Mouse (Mus musculus): ENCODE measurements around the gene Zfp941. TPM values are rescaled to one million over a fixed set of nuclear protein-coding genes. Genes with fewer than 3 reads are reported as not detected.
"Not testable (repeated sequence)": the region's sequence is repeated elsewhere in the genome, so short reads cannot be mapped to it uniquely, and the experiment has no call there.

Gene Zfp941
- polyA plus RNA-seq, 1 experiment from 2014 or later, result 3.0 TPM

GRCm38 (mm10) chr7:140798212-140798611 is 23.8 kb downstream of the Zfp941 start:
- no peaks in the 10 kb centered on the region for H3K4me1 ChIP-seq
- no peaks in the 10 kb centered on the region for H3K27me3 ChIP-seq (ENCODE audit: low read depth, poor library complexity, severe bottlenecking)
- H3K4me3 ChIP-seq, result no peak overlapping the region
- no peak overlapping the region for H3K27ac ChIP-seq (replicated peaks)
- 69% methylated on average over 2 of the region's 2 CpGs for WGBS
- H3K36me3 ChIP-seq, result no peaks in the 10 kb centered on the region
- DNase-seq (ENCODE audit: low spot score), result no peak
- no peaks in the 10 kb centered on the region for H3K9me3 ChIP-seq (replicated peaks)

DNA sequence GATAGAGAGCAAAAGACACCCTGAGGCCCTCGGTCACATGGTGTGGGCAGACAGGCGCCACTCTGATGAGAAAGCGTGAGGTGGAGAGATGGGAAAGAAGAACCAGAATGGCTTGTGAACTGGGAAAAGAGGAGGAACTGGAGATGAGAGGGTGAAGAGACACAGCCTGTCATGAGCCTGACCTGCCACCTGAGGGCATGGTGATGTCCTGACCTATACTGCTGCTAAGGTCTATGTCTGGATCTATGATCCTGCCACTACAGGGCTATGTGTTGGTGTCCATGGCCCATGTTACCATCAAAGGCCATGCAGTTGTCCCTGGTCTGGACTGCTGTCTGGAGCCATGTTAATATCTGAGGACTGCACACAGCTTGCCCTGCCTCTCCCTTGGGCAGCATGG is 24.4 kb downstream of the Zfp941 start:
- H3K36me3 ChIP-seq, result no peaks in the 10 kb centered on the region
- no peaks in the 10 kb centered on the region for H3K27me3 ChIP-seq (ENCODE audit: low read depth, poor library complexity, severe bottlenecking)
- H3K4me3 ChIP-seq, result no peak overlapping the region
- DNase-seq (ENCODE audit: low spot score), result no peak
- 88% methylated on average over 3 of the region's 3 CpGs for WGBS
- no peak overlapping the region for H3K27ac ChIP-seq (replicated peaks)
- no peaks in the 10 kb centered on the region for H3K4me1 ChIP-seq
- no peaks in the 10 kb centered on the region for H3K9me3 ChIP-seq (replicated peaks)

- DNase-seq (ENCODE audit: low spot score), result no peak
- Histone ChIP-seq H3K27ac (replicated peaks) (no peak overlapping the region), H3K9me3 (replicated peaks) (no peaks in the 10 kb centered on the region), H3K27me3 (ENCODE audit: low read depth, poor library complexity, severe bottlenecking) (no peaks in the 10 kb centered on the region), H3K4me1 (no peaks in the 10 kb centered on the region), H3K36me3 (no peaks in the 10 kb centered on the region), H3K4me3 (no peak overlapping the region)
- WGBS, result 79% methylated on average over 4 of the region's 4 CpGs
These were observed 28.4 kb downstream of the Zfp941 start for GRCm38 (mm10) chr7:140793541-140793940.

DNA sequence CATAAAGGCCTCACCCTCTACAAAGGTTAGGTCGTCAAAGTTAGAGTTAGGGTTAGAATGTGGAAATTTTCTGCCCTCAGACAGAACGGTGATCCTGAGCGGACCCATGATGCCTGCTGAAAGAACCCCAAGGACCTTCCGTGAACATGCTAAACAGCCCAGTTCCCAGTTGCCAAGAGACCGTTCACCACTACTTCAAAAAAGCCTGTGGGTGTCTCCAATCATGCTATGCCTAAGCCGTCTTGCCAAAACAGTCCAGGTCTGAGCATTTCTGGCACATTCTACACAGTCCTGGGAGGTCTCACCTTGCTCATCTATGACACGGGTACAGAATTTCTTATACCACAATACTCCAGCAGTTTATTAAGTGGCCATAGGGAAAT is 33.9 kb downstream of the Zfp941 start:
- 87% methylated on average over 7 of the region's 7 CpGs for WGBS
- H3K36me3 ChIP-seq, result no peaks in the 10 kb centered on the region
- H3K27me3 ChIP-seq (ENCODE audit: low read depth, poor library complexity, severe bottlenecking), result no peaks in the 10 kb centered on the region
- no peak overlapping the region for H3K4me3 ChIP-seq
- H3K4me1 ChIP-seq, result no peaks in the 10 kb centered on the region
- no peak for DNase-seq (ENCODE audit: low spot score)
- H3K27ac ChIP-seq (replicated peaks), result no peak overlapping the region
- no peaks in the 10 kb centered on the region for H3K9me3 ChIP-seq (replicated peaks)

- 81% methylated on average over 33 of the region's 33 CpGs for WGBS
These were observed 34.4 kb downstream of the Zfp941 start, which contains the start of gene Syce1 for GRCm38 (mm10) chr7:140787406-140788052. Gene Syce1 (minus strand): TSS chr7:140787852.

DNA sequence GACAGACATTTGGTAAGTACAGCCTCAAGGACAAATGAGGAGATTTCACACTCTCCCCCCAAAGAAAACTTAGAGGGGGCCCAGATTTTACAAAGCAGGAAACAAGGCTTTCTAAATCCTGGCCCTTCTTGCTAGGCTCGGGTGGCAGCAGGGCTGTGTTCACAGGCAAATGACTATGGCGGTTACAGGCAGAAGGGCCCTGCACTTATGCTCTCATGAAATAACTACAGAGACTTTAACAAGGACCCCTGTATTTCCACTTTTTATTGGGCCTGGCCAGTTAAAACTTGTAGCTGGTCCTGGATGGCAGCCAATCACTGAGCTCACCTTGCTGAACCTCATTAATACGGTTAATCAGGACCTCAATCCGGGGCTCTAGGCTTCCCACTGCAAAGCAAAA is 41.4 kb downstream of the Zfp941 start:
- no peaks in the 10 kb centered on the region for H3K27me3 ChIP-seq (ENCODE audit: low read depth, poor library complexity, severe bottlenecking)
- H3K9me3 ChIP-seq (replicated peaks), result no peaks in the 10 kb centered on the region
- H3K27ac ChIP-seq (replicated peaks), result no peak overlapping the region
- H3K4me3 ChIP-seq, result no peak overlapping the region
- no peaks in the 10 kb centered on the region for H3K36me3 ChIP-seq
- WGBS, result 89% methylated on average over 4 of the region's 4 CpGs
- H3K4me1 ChIP-seq, result no peaks in the 10 kb centered on the region
- DNase-seq (ENCODE audit: low spot score), result no peak

More at GRCm38 (mm10) chr7:140787406-140788052, 34.4 kb downstream of the Zfp941 start, which contains the start of gene Syce1:
- H3K36me3 ChIP-seq, result no peaks in the 10 kb centered on the region
- H3K27ac ChIP-seq (replicated peaks), result no peak within 1 kb of the TSS
- DNase-seq (ENCODE audit: low spot score), result no peak
- no peaks in the 10 kb centered on the region for H3K4me1 ChIP-seq
- H3K9me3 ChIP-seq (replicated peaks), result no peaks in the 10 kb centered on the region
- no peaks in the 10 kb centered on the region for H3K27me3 ChIP-seq (ENCODE audit: low read depth, poor library complexity, severe bottlenecking)
- no peak within 1 kb of the TSS for H3K4me3 ChIP-seq

DNA sequence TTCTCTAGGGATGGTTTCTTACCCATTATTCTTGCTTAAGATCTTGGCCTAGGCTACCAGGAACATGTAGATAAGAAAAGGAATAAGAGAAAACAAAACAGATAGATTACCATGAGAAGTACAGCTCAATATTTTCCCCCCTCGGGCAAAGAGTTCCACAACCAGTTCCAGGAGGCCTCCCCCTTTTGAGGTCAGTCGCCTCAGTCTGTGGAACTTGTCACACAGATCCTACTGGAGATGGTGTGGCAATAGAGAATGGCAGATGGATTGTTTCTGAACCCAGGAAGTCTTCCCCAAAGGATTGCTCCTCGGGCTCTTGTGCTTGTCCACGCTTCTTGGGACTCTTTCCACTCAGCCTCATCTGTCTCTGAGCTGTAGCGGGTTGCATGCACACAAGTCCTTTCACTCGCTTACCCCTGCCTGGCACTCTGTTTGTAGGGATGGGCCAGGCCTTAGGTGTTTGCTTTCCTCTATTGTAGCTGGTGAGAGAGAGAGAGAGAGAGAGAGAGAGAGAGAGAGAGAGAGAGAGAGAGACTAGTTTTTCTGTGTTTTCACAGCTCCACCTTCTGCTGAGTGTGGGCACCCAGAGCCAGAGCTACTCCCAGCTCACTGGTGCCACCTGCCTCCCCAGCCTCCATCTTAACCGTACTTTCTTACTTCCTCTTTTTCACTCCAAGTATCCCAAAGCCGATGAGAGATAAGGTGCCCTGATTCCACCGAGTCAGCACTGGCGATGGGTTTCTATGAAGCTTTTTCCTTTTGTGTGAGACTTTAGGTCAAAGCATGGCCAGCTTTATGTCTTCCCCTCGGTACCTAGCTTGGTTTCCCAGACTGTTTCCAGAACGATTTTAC is 55.9 kb downstream of the Zfp941 start:
- no peaks in the 10 kb centered on the region for H3K9me3 ChIP-seq (replicated peaks)
- no peak overlapping the region for H3K27ac ChIP-seq (replicated peaks)
- H3K4me3 ChIP-seq, result no peak overlapping the region
- H3K36me3 ChIP-seq, result no peaks in the 10 kb centered on the region
- 79% methylated on average over 12 of the region's 12 CpGs for WGBS
- H3K27me3 ChIP-seq (ENCODE audit: low read depth, poor library complexity, severe bottlenecking), result no peaks in the 10 kb centered on the region
- no peak for DNase-seq (ENCODE audit: low spot score)
- no peaks in the 10 kb centered on the region for H3K4me1 ChIP-seq

DNA sequence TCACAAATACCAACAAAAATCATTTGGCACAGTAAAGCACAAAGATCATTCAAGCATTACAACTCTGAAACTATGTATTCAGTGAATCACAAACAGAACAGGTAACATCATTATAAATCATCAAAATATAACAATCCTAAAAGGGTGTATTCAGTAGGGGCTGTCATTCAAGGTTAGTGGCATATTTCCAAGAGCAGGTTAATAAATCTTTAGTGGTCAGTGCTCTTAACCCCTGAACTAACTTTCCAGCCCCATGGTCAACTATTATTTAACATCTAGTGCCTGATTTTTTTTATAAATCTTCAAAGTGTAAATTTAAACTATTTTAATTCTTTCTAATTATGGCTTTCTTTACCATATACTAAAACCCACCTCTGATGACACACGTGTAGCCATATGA is 56.6 kb downstream of the Zfp941 start:
- H3K9me3 ChIP-seq (replicated peaks); DNase-seq (ENCODE audit: low spot score); H3K36me3 ChIP-seq; H3K4me3 ChIP-seq; H3K27ac ChIP-seq (replicated peaks); H3K27me3 ChIP-seq (ENCODE audit: low read depth, poor library complexity, severe bottlenecking); H3K4me1 ChIP-seq: not testable (repeated sequence)
- 75% methylated on average over 1 of the region's 1 CpGs for WGBS

DNA sequence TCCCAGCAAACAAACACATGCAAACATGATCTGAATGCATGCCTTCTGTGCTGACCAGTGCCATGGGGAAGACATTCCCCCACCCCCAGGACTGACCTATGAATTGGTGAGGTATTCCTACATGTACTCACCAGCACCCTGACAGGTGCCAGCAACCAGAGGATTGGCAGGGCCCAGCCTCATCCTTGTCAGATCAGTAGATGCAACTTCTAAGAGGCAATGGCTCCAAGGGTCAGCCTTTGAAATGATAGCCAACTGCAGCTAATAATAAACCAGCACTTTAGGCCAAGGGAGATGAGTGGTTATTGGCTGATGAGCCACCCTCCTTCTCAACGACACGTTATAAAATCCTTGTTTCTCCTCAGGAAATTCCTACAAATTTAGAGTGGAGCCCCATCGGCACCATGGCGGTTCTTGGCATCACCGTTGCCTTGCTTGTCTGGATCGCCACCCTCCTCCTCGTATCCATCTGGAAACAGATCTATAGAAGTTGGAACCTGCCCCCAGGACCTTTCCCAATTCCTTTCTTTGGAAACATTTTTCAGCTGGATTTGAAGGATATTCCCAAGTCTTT is 58.4 kb downstream of the Zfp941 start, which contains the start of gene Cyp2e1:
Gene Cyp2e1 (plus strand): TSS at position 293 of the 574 bp plus-strand sequence.
- no peaks in the 10 kb centered on the region for H3K27me3 ChIP-seq (ENCODE audit: low read depth, poor library complexity, severe bottlenecking)
- no peaks in the 10 kb centered on the region for H3K36me3 ChIP-seq
- H3K9me3 ChIP-seq (replicated peaks), result no peaks in the 10 kb centered on the region
- no peak within 1 kb of the TSS for H3K27ac ChIP-seq (replicated peaks)
- WGBS, result 90% methylated on average over 7 of the region's 7 CpGs
- no peak within 1 kb of the TSS for H3K4me3 ChIP-seq
- H3K4me1 ChIP-seq, result no peaks in the 10 kb centered on the region
- no peak for DNase-seq (ENCODE audit: low spot score)

DNA sequence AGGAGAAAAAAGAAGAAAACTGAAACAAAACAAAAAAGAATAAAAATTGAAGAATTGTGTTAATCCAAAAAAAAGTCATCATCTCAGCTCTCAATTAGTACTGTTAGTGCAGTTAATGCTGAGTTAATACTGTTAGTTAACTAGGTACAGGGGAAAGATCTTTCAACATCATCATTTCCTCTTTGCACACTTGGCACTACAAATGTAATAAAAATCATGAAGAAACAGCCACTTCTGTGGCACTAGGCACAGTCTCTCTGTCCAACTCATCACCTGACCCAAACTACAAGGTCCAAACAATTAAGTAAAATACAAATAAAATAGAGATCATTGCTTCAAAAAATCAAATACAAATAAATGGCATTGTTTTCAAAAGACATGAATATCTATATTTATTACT is 61.3 kb downstream of the Zfp941 start:
- Histone ChIP-seq H3K4me1 (no peaks in the 10 kb centered on the region), H3K4me3 (no peak overlapping the region), H3K9me3 (replicated peaks) (no peaks in the 10 kb centered on the region), H3K27ac (replicated peaks) (no peak overlapping the region), H3K27me3 (ENCODE audit: low read depth, poor library complexity, severe bottlenecking) (no peaks in the 10 kb centered on the region), H3K36me3 (no peaks in the 10 kb centered on the region)
- DNase-seq (ENCODE audit: low spot score), result no peak

Other genes with a start within 250 kb of the Zfp941 start
- gene Olfr46, start 220.9 kb downstream of the Zfp941 start, polyA plus RNA-seq (2016; fragmentation: Nextera tagmentation; extraction: Ambion mirVana), result 0.04 and 0.09 TPM in 2 replicates
- gene Olfr61, start 193.2 kb downstream of the Zfp941 start, polyA plus RNA-seq (2016; fragmentation: Nextera tagmentation; extraction: Ambion mirVana), result not detected in 2 replicates
- gene Olfr53, start 175.7 kb downstream of the Zfp941 start, polyA plus RNA-seq (2016; fragmentation: Nextera tagmentation; extraction: Ambion mirVana), result not detected in 2 replicates
- not detected in 2 replicates for gene Olfr539, start 162.2 kb downstream of the Zfp941 start, polyA plus RNA-seq (2016; fragmentation: Nextera tagmentation; extraction: Ambion mirVana)
- gene Olfr45, start 140.2 kb downstream of the Zfp941 start, polyA plus RNA-seq (2016; fragmentation: Nextera tagmentation; extraction: Ambion mirVana), result not detected in 2 replicates
- not detected in 2 replicates for gene Olfr541, start 124.9 kb downstream of the Zfp941 start, polyA plus RNA-seq (2016; fragmentation: Nextera tagmentation; extraction: Ambion mirVana)
- not detected in 2 replicates for gene Cyp2e1, start 58.4 kb downstream of the Zfp941 start, polyA plus RNA-seq (2016; fragmentation: Nextera tagmentation; extraction: Ambion mirVana)
- 0.12 TPM in 1 of 2 replicates, not detected in the other for gene Syce1, start 34.3 kb downstream of the Zfp941 start, polyA plus RNA-seq (2016; fragmentation: Nextera tagmentation; extraction: Ambion mirVana)
- 0.39 and 0.55 TPM in 2 replicates for gene Urah, start 12.8 kb upstream of the Zfp941 start, polyA plus RNA-seq (2016; fragmentation: Nextera tagmentation; extraction: Ambion mirVana)
- gene Scgb1c1, start 23.4 kb upstream of the Zfp941 start, polyA plus RNA-seq (2016; fragmentation: Nextera tagmentation; extraction: Ambion mirVana), result not detected in 2 replicates
- not detected in 2 replicates for gene Odf3, start 25.6 kb upstream of the Zfp941 start, polyA plus RNA-seq (2016; fragmentation: Nextera tagmentation; extraction: Ambion mirVana)
- not detected in 2 replicates for gene Gm45785, start 34.2 kb upstream of the Zfp941 start, polyA plus RNA-seq (2016; fragmentation: Nextera tagmentation; extraction: Ambion mirVana)
- 54.3 and 71.1 TPM in 2 replicates for gene Ric8a, start 34.8 kb upstream of the Zfp941 start, polyA plus RNA-seq (2016; fragmentation: Nextera tagmentation; extraction: Ambion mirVana)
- gene Bet1l, start 35.4 kb upstream of the Zfp941 start, polyA plus RNA-seq (2016; fragmentation: Nextera tagmentation; extraction: Ambion mirVana), result 20.1 and 25.9 TPM in 2 replicates
- 343 and 348 TPM in 2 replicates for gene Psmd13, start 59.8 kb upstream of the Zfp941 start, polyA plus RNA-seq (2016; fragmentation: Nextera tagmentation; extraction: Ambion mirVana)
- 29.2 and 31.8 TPM in 2 replicates for gene Sirt3, start 60.1 kb upstream of the Zfp941 start, polyA plus RNA-seq (2016; fragmentation: Nextera tagmentation; extraction: Ambion mirVana)
- not detected in 2 replicates for gene Cox8b, start 78.3 kb upstream of the Zfp941 start, polyA plus RNA-seq (2016; fragmentation: Nextera tagmentation; extraction: Ambion mirVana)
- gene Nlrp6, start 98.7 kb upstream of the Zfp941 start, polyA plus RNA-seq (2016; fragmentation: Nextera tagmentation; extraction: Ambion mirVana), result 0.05 and 0.07 TPM in 2 replicates
- 15.4 and 17.1 TPM in 2 replicates for gene Pgghg, start 119.2 kb upstream of the Zfp941 start, polyA plus RNA-seq (2016; fragmentation: Nextera tagmentation; extraction: Ambion mirVana)
- gene Ifitm5, start 128.1 kb upstream of the Zfp941 start, polyA plus RNA-seq (2016; fragmentation: Nextera tagmentation; extraction: Ambion mirVana), result 1.2 and 1.3 TPM in 2 replicates
- 0.42 TPM in 1 of 2 replicates, not detected in the other for gene Gm45717, start 133.8 kb upstream of the Zfp941 start, polyA plus RNA-seq (2016; fragmentation: Nextera tagmentation; extraction: Ambion mirVana)
- gene Ifitm2, start 133.8 kb upstream of the Zfp941 start, polyA plus RNA-seq (2016; fragmentation: Nextera tagmentation; extraction: Ambion mirVana), result 305 and 352 TPM in 2 replicates
- 6.3 and 8.4 TPM in 2 replicates for gene Ifitm1, start 145.0 kb upstream of the Zfp941 start, polyA plus RNA-seq (2016; fragmentation: Nextera tagmentation; extraction: Ambion mirVana)
- gene Ifitm3, start 188.6 kb upstream of the Zfp941 start, polyA plus RNA-seq (2016; fragmentation: Nextera tagmentation; extraction: Ambion mirVana), result 13.7 and 16.8 TPM in 2 replicates
- gene Ifitm6, start 195.7 kb upstream of the Zfp941 start, polyA plus RNA-seq (2016; fragmentation: Nextera tagmentation; extraction: Ambion mirVana), result 0.21 TPM in 1 of 2 replicates, not detected in the other
- not detected in 2 replicates for gene Gm17387, start 207.0 kb upstream of the Zfp941 start, polyA plus RNA-seq (2016; fragmentation: Nextera tagmentation; extraction: Ambion mirVana)
- 26.8 and 29.4 TPM in 2 replicates for gene B4galnt4, start 238.9 kb upstream of the Zfp941 start, polyA plus RNA-seq (2016; fragmentation: Nextera tagmentation; extraction: Ambion mirVana)